Mouse (Mus musculus) forebrain, embryonic 11.5 days (tissue): ENCODE data around the gene Dscam. TPM values are rescaled to one million over a fixed set of nuclear protein-coding genes. Genes with fewer than 3 reads are reported as not detected.

Source experiments
- ATAC-seq: fragments of 200-750 bp; cut with Nextera tagmentation; replicated peaks from 2 replicates; pipeline ENCODE4 v1.8.0; 2017; ENCODE audit warnings: moderate TSS enrichment; ENCODE audit not compliant: low FRiP score
- DNase-seq: peaks from one replicate; pipeline ENCODE4 v3.0.0-alpha.2; 2017; ENCODE audit warnings: low spot score
- H3K27ac ChIP-seq: fragments of 300-500 bp; sonication (generic); 2 replicates; pipeline ENCODE4 v1.5.1; 2014; ENCODE audit warnings: low read depth, low read length
- H3K27me3 ChIP-seq: fragments of 300-500 bp; sonication (generic); 2 replicates; pipeline ENCODE4 v1.6.1; 2014; ENCODE audit warnings: mild to moderate bottlenecking, low read length, mixed read lengths; ENCODE audit not compliant: control insufficient read depth, insufficient read depth
- H3K36me3 ChIP-seq: fragments of 300-500 bp; sonication (generic); 2 replicates; pipeline ENCODE4 v1.6.1; 2014; ENCODE audit warnings: mild to moderate bottlenecking, low read length, moderate library complexity, mixed read lengths; ENCODE audit not compliant: control insufficient read depth, insufficient read depth
- H3K4me1 ChIP-seq: fragments of 300-500 bp; sonication (generic); replicated peaks from 2 replicates; pipeline ENCODE4 v1.6.1; 2014; ENCODE audit warnings: low read length, mixed read lengths; ENCODE audit not compliant: control insufficient read depth, insufficient read depth
- H3K4me2 ChIP-seq: fragments of 300-500 bp; sonication (generic); 2 replicates; pipeline ENCODE4 v1.6.1; 2014; ENCODE audit warnings: low read depth, mild to moderate bottlenecking, low read length, moderate library complexity, mixed read lengths; ENCODE audit not compliant: severe bottlenecking
- H3K4me3 ChIP-seq: fragments of 300-500 bp; sonication (generic); 2 replicates; pipeline ENCODE4 v1.5.1; 2014; ENCODE audit warnings: low read depth, low read length
- H3K9ac ChIP-seq: fragments of 300-500 bp; sonication (generic); 2 replicates; pipeline ENCODE4 v1.6.1; 2014; ENCODE audit warnings: low read length
- H3K9me3 ChIP-seq: fragments of 300-500 bp; sonication (generic); 2 replicates; pipeline ENCODE4 v1.6.1; 2016; ENCODE audit warnings: low read length, mixed read lengths; ENCODE audit not compliant: control insufficient read depth
- WGBS: fragments of 180-500 bp; shearing (Covaris S2); extraction: QIAGEN DNeasy Blood & Tissue Kit; methylation state at CpG from one replicate; pipeline ENCODE4 v1.1.7; 2014; 5-methylcytosine and 5-hydroxymethylcytosine counted together
- polyA plus RNA-seq: library from polyadenylated mRNA; unstranded; fragments of >200 nt; fragmentation: Nextera tagmentation; extraction: Ambion mirVana; gene quantifications from 2 replicates; pipeline ENCODE4 v1.2.1, GENCODE M21; 2014

Dscam gene
- polyA plus RNA-seq, 1 experiment from 2014 or later: 0.88 TPM

GRCm38 (mm10) chr16:96928011-96928410 lies 242.5 kb downstream of the Dscam start:
- H3K4me1 ChIP-seq: no peaks in the 10 kb centered on the region
- WGBS: 85% methylated on average over 1 of the region's 1 CpGs
- ATAC-seq: no peak
- DNase-seq: no peak
- H3K27ac ChIP-seq: no peak overlapping the region
- H3K27me3 ChIP-seq: no peaks in the 10 kb centered on the region
- no peak overlapping the region for H3K9ac ChIP-seq
- no peak overlapping the region for H3K4me2 ChIP-seq
- H3K9me3 ChIP-seq: no peaks in the 10 kb centered on the region
- H3K36me3 ChIP-seq: no peaks in the 10 kb centered on the region
- H3K4me3 ChIP-seq: no peak overlapping the region

- H3K27ac ChIP-seq: no peak overlapping the region
- H3K27me3 ChIP-seq: no peaks in the 10 kb centered on the region
- no peaks in the 10 kb centered on the region for H3K36me3 ChIP-seq
- H3K9ac ChIP-seq: no peak overlapping the region
- no peak overlapping the region for H3K4me3 ChIP-seq
- ATAC-seq (no peak), DNase-seq (no peak)
- H3K9me3 ChIP-seq: no peaks in the 10 kb centered on the region
- H3K4me1 ChIP-seq: no peaks in the 10 kb centered on the region
- H3K4me2 ChIP-seq: no peak overlapping the region
Measured at GRCm38 (mm10) chr16:96927408-96927807, 243.1 kb downstream of the Dscam start.

GRCm38 (mm10) chr16:96926977-96927376 lies 243.6 kb downstream of the Dscam start:
- DNase-seq: no peak
- Histone ChIP-seq H3K27ac (no peak overlapping the region), H3K27me3 (no peaks in the 10 kb centered on the region), H3K36me3 (no peaks in the 10 kb centered on the region), H3K9me3 (no peaks in the 10 kb centered on the region), H3K4me2 (no peak overlapping the region), H3K4me1 (no peaks in the 10 kb centered on the region), H3K9ac (no peak overlapping the region), H3K4me3 (no peak overlapping the region)
- WGBS: 61% methylated on average over 3 of the region's 3 CpGs
- no peak for ATAC-seq

DNA sequence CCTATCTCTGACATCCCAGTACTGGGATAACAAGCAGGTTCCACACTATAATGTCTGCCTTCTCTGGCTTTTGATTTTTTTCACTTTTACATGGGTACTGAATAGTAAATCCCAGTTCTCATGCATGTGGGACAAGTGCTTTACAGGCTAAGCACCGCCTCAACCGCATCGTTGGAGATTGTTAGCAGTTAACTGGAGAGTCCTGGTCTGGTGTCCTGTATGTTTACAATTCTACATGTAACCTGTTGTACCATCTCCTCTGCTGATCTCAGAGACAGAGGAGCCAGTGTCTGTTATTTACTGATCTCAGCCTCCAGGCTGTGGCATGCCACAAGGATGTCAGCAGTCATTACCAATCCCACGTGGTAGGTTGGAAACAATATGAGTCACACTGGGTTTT lies 246.6 kb downstream of the Dscam start:
- H3K4me2 ChIP-seq: no peak overlapping the region
- DNase-seq (no peak), ATAC-seq (no peak)
- H3K4me3 ChIP-seq: no peak overlapping the region
- H3K9me3 ChIP-seq: no peaks in the 10 kb centered on the region
- H3K36me3 ChIP-seq: no peaks in the 10 kb centered on the region
- H3K4me1 ChIP-seq: no peaks in the 10 kb centered on the region
- no peak overlapping the region for H3K9ac ChIP-seq
- no peaks in the 10 kb centered on the region for H3K27me3 ChIP-seq
- WGBS: 91% methylated on average over 4 of the region's 4 CpGs
- no peak overlapping the region for H3K27ac ChIP-seq

DNA sequence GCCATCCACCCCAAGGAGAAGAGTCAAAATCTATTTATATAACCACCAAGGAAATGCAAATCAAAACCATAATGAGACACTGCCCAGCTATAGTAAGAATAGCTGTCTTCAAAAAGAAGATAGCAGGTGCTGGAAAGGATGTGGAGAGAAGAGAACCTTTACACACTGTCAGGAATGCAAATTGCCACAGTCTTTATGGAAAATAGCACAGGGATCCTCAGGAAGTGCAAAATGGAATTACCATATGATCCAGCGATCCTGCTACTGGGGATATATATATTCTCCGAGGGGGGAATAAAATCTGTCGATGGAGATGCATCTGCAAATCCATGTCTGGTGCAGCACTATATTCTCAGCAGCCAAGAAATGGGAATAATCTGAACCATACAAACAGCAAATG lies 256.1 kb downstream of the Dscam start:
- no peaks in the 10 kb centered on the region for H3K9me3 ChIP-seq
- DNase-seq (no peak), ATAC-seq (no peak)
- H3K27ac ChIP-seq: no peak overlapping the region
- no peak overlapping the region for H3K4me3 ChIP-seq
- 96% methylated on average over 3 of the region's 3 CpGs for WGBS
- H3K36me3 ChIP-seq: no peaks in the 10 kb centered on the region
- no peaks in the 10 kb centered on the region for H3K27me3 ChIP-seq
- H3K4me1 ChIP-seq: no peaks in the 10 kb centered on the region
- H3K4me2 ChIP-seq: no peak overlapping the region
- no peak overlapping the region for H3K9ac ChIP-seq

- WGBS: 85% methylated on average over 7 of the region's 7 CpGs
- no peaks in the 10 kb centered on the region for H3K4me1 ChIP-seq
Measured at GRCm38 (mm10) chr16:96912836-96913235, 257.7 kb downstream of the Dscam start.

DNA sequence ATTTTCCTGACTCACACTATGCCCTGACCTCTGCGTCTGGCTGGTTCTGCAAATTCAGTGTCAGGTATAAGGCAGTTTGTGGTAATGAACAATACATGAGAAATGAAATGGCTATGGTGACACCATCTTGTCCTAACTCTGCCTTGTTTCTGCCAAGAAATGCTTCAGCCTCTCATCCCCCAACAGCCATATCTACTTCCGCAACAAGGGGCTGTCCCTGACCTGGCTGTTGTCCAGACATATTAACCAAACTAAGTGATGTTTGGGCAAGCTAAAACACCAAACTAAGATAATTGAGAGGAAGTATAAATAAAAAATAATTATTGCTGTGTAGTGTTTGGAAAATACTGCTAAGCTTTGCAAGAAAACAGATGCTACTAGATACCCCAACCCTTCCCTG lies 258.4 kb downstream of the Dscam start:
- no peak overlapping the region for H3K27ac ChIP-seq
- H3K4me2 ChIP-seq: no peak overlapping the region
- no peak overlapping the region for H3K9ac ChIP-seq
- ATAC-seq: no peak
- no peaks in the 10 kb centered on the region for H3K36me3 ChIP-seq
- no peaks in the 10 kb centered on the region for H3K9me3 ChIP-seq
- H3K4me3 ChIP-seq: no peak overlapping the region
- H3K27me3 ChIP-seq: no peaks in the 10 kb centered on the region
- no peak for DNase-seq
- no peaks in the 10 kb centered on the region for H3K4me1 ChIP-seq
- 87% methylated on average over 2 of the region's 2 CpGs for WGBS

More at GRCm38 (mm10) chr16:96912836-96913235, 257.7 kb downstream of the Dscam start:
- no peak overlapping the region for H3K4me2 ChIP-seq
- no peak overlapping the region for H3K9ac ChIP-seq
- no peak overlapping the region for H3K27ac ChIP-seq
- no peaks in the 10 kb centered on the region for H3K9me3 ChIP-seq
- no peak for DNase-seq
- no peak overlapping the region for H3K4me3 ChIP-seq
- no peak for ATAC-seq
- H3K36me3 ChIP-seq: no peaks in the 10 kb centered on the region
- H3K27me3 ChIP-seq: no peaks in the 10 kb centered on the region

GRCm38 (mm10) chr16:96910405-96911164 lies 260.0 kb downstream of the Dscam start:
- Histone ChIP-seq H3K9ac (no peak overlapping the region), H3K4me1 (no peaks in the 10 kb centered on the region), H3K27me3 (no peaks in the 10 kb centered on the region), H3K9me3 (no peaks in the 10 kb centered on the region), H3K4me3 (no peak overlapping the region), H3K27ac (no peak overlapping the region), H3K36me3 (no peaks in the 10 kb centered on the region), H3K4me2 (no peak overlapping the region)
- no peak for ATAC-seq
- WGBS: 81% methylated on average over 4 of the region's 4 CpGs
- no peak for DNase-seq

DNA sequence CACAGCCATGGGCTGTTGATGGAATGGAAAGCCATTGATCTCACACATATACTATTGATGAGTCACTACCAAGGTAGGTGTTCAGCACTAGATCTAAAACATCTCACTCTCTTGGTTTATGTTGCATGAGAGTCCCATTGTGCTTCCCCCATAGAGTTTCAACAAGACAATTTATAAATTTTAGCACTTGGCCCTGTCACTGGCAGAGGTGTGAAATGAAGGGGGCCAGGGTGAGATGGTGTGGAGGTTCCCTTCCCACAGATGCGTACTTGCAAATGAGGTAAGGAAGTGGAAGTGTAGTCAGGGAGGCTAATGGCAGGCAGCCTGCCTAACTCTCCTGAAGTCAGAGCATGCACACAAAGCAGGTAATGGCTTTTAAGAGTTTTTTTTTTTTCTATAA lies 262.7 kb downstream of the Dscam start:
- Histone ChIP-seq H3K4me2 (no peak overlapping the region), H3K27me3 (no peaks in the 10 kb centered on the region), H3K4me3 (no peak overlapping the region), H3K27ac (no peak overlapping the region), H3K36me3 (no peaks in the 10 kb centered on the region), H3K9ac (no peak overlapping the region), H3K4me1 (no peaks in the 10 kb centered on the region), H3K9me3 (no peaks in the 10 kb centered on the region)
- WGBS: 85% methylated on average over 1 of the region's 1 CpGs
- ATAC-seq (no peak), DNase-seq (no peak)
